Mouse (Mus musculus): ENCODE measurements around the gene Mdk.

- TF ChIP-seq CTCF (conservative IDR thresholded peaks at IDR 0.05; ENCODE audit: low read length): no peak
- TF ChIP-seq NANOG (IDR thresholded peaks at IDR 0.05; ENCODE audit: borderline replicate concordance, low read length): no peak
- no peak for TF ChIP-seq POU5F1 (IDR thresholded peaks at IDR 0.05; ENCODE audit: borderline replicate concordance, low read length)
Observed at GRCm38 (mm10) chr2:91966367-91966766, 34.3 kb upstream of the Mdk start.

Measured in E14TG2a.4 (cell line).